7 mouse cellular contexts compared by ENCODE assay signal in the genomic region with DNA sequence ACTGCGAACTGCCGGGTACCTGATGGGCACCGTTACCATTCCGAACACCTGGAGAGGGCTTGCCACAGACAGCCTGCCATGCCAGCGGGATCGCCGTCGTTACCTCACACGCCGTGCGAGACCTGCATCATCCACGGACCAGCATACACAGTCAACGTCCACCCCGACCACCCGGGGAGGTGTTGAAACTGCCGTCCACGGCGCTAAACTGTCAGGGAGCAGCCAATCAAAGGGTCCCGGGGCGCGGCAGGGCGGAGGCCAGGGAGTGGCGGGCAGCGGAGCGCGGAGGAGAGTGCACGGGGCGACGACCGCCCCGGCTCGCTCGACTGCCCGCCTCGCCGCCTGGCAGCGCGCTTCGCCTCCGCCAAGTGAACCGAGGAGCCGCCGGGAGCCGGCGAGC. TPM values are rescaled to one million over a fixed set of nuclear protein-coding genes. Genes with fewer than 3 reads are reported as not detected.
A peak's percentile ranks its signal among the peaks of the same experiment; 100 is the strongest.
DNase-seq lines count a peak whose midpoint lies in the region; ATAC-seq and TF ChIP-seq lines count a peak whose summit lies in the region.

No protein-coding gene starts in this region.

- peak overlapping the region; percentile 77 for H3K4me3 ChIP-seq in hindbrain, embryonic 14.5 days (replicated peaks; ENCODE audit: low read length)
- H3K4me3 ChIP-seq in limb, embryonic 11.5 days (ENCODE audit: low read depth, low read length) = peak overlapping the region; percentile 70
- peak overlapping the region; percentile 85 for H3K4me3 ChIP-seq in midbrain, embryonic 11.5 days (ENCODE audit: low read depth, low read length)
- peak overlapping the region; percentile 75 for H3K4me3 ChIP-seq in small intestine, adult 2 months (ENCODE audit: low read depth, low read length)

- H3K4me1 ChIP-seq in hindbrain, embryonic 14.5 days (replicated peaks; ENCODE audit: control insufficient read depth, insufficient read depth, low read length) = peaks cover 29% of the 10 kb centered on the region
- 0 out of 2 replicates have a peak, but pooled peaks cover 2% of the 10 kb centered on the region for H3K4me1 ChIP-seq in limb, embryonic 11.5 days (ENCODE audit: control insufficient read depth, insufficient read depth, low read length)
- H3K4me1 ChIP-seq in midbrain, embryonic 11.5 days (ENCODE audit: control insufficient read depth, insufficient read depth, low read length) = peaks cover 12% of the 10 kb centered on the region
- H3K4me1 ChIP-seq in small intestine, adult 2 months (ENCODE audit: control insufficient read depth, insufficient read depth, insufficient read length, low read length) = peaks cover 6% of the 10 kb centered on the region

- peak; percentile 40 for ATAC-seq in activated CD4-positive, CD25-positive, alpha-beta regulatory T cell, adult 4 months
- ATAC-seq in hindbrain, embryonic 14.5 days (ENCODE audit: low FRiP score) = peak; percentile 78
- ATAC-seq in limb, embryonic 11.5 days (ENCODE audit: insufficient number of reproducible peaks, low FRiP score, low TSS enrichment, low read depth) = peak; percentile 78
- peak; percentile 84 for ATAC-seq in midbrain, embryonic 11.5 days (ENCODE audit: low FRiP score)

- no peak for TF ChIP-seq POLR2A in small intestine, adult 2 months (IDR thresholded peaks at IDR 0.05; ENCODE audit: low read depth, low read length)

- TF ChIP-seq CTCF in small intestine, adult 2 months (IDR thresholded peaks at IDR 0.05; ENCODE audit: extremely low read depth, insufficient read length, insufficient replicate concordance, low read depth, low read length) = no peak

- under 1% methylated on average over 40 of the region's 45 CpGs for WGBS in hindbrain, embryonic 14.5 days
- under 1% methylated on average over 45 of the region's 45 CpGs for WGBS in limb, embryonic 11.5 days
- under 1% methylated on average over 40 of the region's 45 CpGs for WGBS in midbrain, embryonic 11.5 days
- WGBS in small intestine, adult 2 months = under 1% methylated on average over 45 of the region's 45 CpGs

- no peaks in the 10 kb centered on the region for H3K9me3 ChIP-seq in hindbrain, embryonic 14.5 days (ENCODE audit: control insufficient read depth, low read length)
- H3K9me3 ChIP-seq in limb, embryonic 11.5 days (ENCODE audit: control insufficient read depth, low read length) = no peaks in the 10 kb centered on the region
- no peaks in the 10 kb centered on the region for H3K9me3 ChIP-seq in midbrain, embryonic 11.5 days (ENCODE audit: control insufficient read depth, low read length)

- no peaks in the 10 kb centered on the region for H3K36me3 ChIP-seq in hindbrain, embryonic 14.5 days (replicated peaks; ENCODE audit: control insufficient read depth, insufficient read depth)
- no peaks in the 10 kb centered on the region for H3K36me3 ChIP-seq in limb, embryonic 11.5 days (ENCODE audit: control insufficient read depth, insufficient read depth, low read length)
- no peaks in the 10 kb centered on the region for H3K36me3 ChIP-seq in midbrain, embryonic 11.5 days (ENCODE audit: control insufficient read depth, insufficient read depth, low read length)
- no peaks in the 10 kb centered on the region for H3K36me3 ChIP-seq in small intestine, adult 2 months (ENCODE audit: control insufficient read depth, insufficient read depth, low read length)

- peak overlapping the region; percentile 82 for H3K4me2 ChIP-seq in hindbrain, embryonic 14.5 days (replicated peaks)
- H3K4me2 ChIP-seq in limb, embryonic 11.5 days (ENCODE audit: low read depth, severe bottlenecking) = peak overlapping the region; percentile 81
- peak overlapping the region; percentile 94 for H3K4me2 ChIP-seq in midbrain, embryonic 11.5 days

- peak; percentile 77 to 82 for DNase-seq in cerebellum, postnatal 25 days
- DNase-seq in gastrocnemius, adult 18-20 months (ENCODE audit: low spot score) = peak; percentile 31
- DNase-seq in hindbrain, embryonic 14.5 days (ENCODE audit: low spot score) = peak; percentile 33
- DNase-seq in limb, embryonic 11.5 days (ENCODE audit: low spot score) = peak; percentile 70
- peak; percentile 93 for DNase-seq in midbrain, embryonic 11.5 days (ENCODE audit: low spot score, missing footprints)

- H3K27ac ChIP-seq in hindbrain, embryonic 14.5 days = peak overlapping the region; percentile 87
- 0 out of 2 replicates have a peak overlapping the region, but pooled peaks have one; percentile 36 for H3K27ac ChIP-seq in limb, embryonic 11.5 days (replicated peaks; ENCODE audit: low read depth, low read length)
- H3K27ac ChIP-seq in midbrain, embryonic 11.5 days (ENCODE audit: low read depth, low read length) = peak overlapping the region; percentile 30; the same call in 1 of the 2 replicates
- H3K27ac ChIP-seq in small intestine, adult 2 months (ENCODE audit: insufficient read depth, low read depth, low read length) = peak overlapping the region; percentile 10; the same call in 1 of the 2 replicates

- no peaks in the 10 kb centered on the region for H3K27me3 ChIP-seq in hindbrain, embryonic 14.5 days (ENCODE audit: control insufficient read depth, insufficient read depth, low read length)
- no peaks in the 10 kb centered on the region for H3K27me3 ChIP-seq in limb, embryonic 11.5 days (ENCODE audit: control insufficient read depth, insufficient read depth, low read length)
- H3K27me3 ChIP-seq in midbrain, embryonic 11.5 days (ENCODE audit: control insufficient read depth, insufficient read depth, low read length) = peaks cover 2% of the 10 kb centered on the region; the same call in 1 of the 2 replicates
- peaks cover 6% of the 10 kb centered on the region for H3K27me3 ChIP-seq in small intestine, adult 2 months (ENCODE audit: control insufficient read depth, insufficient read depth, low read length)

- peak overlapping the region; percentile 82 for H3K9ac ChIP-seq in hindbrain, embryonic 14.5 days
- peak overlapping the region; percentile 67 for H3K9ac ChIP-seq in limb, embryonic 11.5 days (ENCODE audit: low read length)
- peak overlapping the region; percentile 78 for H3K9ac ChIP-seq in midbrain, embryonic 11.5 days (ENCODE audit: low read length)

RNA-seq across cellular contexts. Expression of a gene that starts 28.4 kb away (rescaled TPM):
- 10 to 100 TPM; 10.1 to 15.6 TPM for polyA plus RNA-seq in activated CD4-positive, CD25-positive, alpha-beta regulatory T cell, adult 4 months (2017; shearing (Covaris generic))
- 10 to 100 TPM; 63.3 to 69.8 TPM for total RNA-seq in gastrocnemius, adult 18-20 months (2021)
- 100 and 109 TPM in 2 replicates for polyA plus RNA-seq in hindbrain, embryonic 14.5 days (2014; fragmentation: Nextera tagmentation; extraction: Ambion mirVana)
- 10.6 and 11.6 TPM in 2 replicates for polyA plus RNA-seq in limb, embryonic 11.5 days (2014; fragmentation: Nextera tagmentation; extraction: Ambion mirVana)
- polyA plus RNA-seq in midbrain, embryonic 11.5 days (2014; fragmentation: Nextera tagmentation; extraction: Ambion mirVana) = 22.6 and 22.9 TPM in 2 replicates
- polyA plus RNA-seq in small intestine, adult 2 months (2012; rRNA removed) = 1.7 and 2.9 TPM in 2 replicates

RNA-seq across cellular contexts. Expression of a gene that starts 28.4 kb away (rescaled TPM):
- 10 to 100 TPM; 79.9 to 87.5 TPM for polyA plus RNA-seq in activated CD4-positive, CD25-positive, alpha-beta regulatory T cell, adult 4 months (2017; shearing (Covaris generic))
- 10 to 100 TPM; 24.8 to 28.6 TPM for total RNA-seq in gastrocnemius, adult 18-20 months (2021)
- 119 and 124 TPM in 2 replicates for polyA plus RNA-seq in hindbrain, embryonic 14.5 days (2014; fragmentation: Nextera tagmentation; extraction: Ambion mirVana)
- 97.2 and 102 TPM in 2 replicates for polyA plus RNA-seq in limb, embryonic 11.5 days (2014; fragmentation: Nextera tagmentation; extraction: Ambion mirVana)
- polyA plus RNA-seq in midbrain, embryonic 11.5 days (2014; fragmentation: Nextera tagmentation; extraction: Ambion mirVana) = 99.2 and 118 TPM in 2 replicates
- 20.2 and 31.3 TPM in 2 replicates for polyA plus RNA-seq in small intestine, adult 2 months (2012; rRNA removed)

Comparison
In these comparisons a context has a peak if more than half of its experiments do, and no peak if none do; other contexts are left out.
1. Peak in every context shown above with its lines: DNase-seq, ATAC-seq, H3K4me3 ChIP-seq and H3K27ac ChIP-seq.
2. DNase-seq: peak in every context shown above with its lines; median percentile 93 in midbrain, embryonic 11.5 days; 80 in cerebellum, postnatal 25 days; 70 in limb, embryonic 11.5 days; 33 in hindbrain, embryonic 14.5 days; 31 in gastrocnemius, adult 18-20 months.
3. H3K27ac ChIP-seq: peak in every context shown above with its lines; median percentile 87 in hindbrain, embryonic 14.5 days; 36 in limb, embryonic 11.5 days; 30 in midbrain, embryonic 11.5 days; 10 in small intestine, adult 2 months.